Mouse (Mus musculus) spleen, adult 10 weeks (tissue): Measurements from ENCODE around the gene Gtf2ird2. TPM values are rescaled to one million over a fixed set of nuclear protein-coding genes. Genes with fewer than 3 reads are reported as not detected.

Experiments
- polyA plus RNA-seq: library from polyadenylated mRNA; stranded (reverse); fragments of 350-450 nt; fragmentation: Illumina TruSeq; extraction: RNeasy Lipid Tissue Mini Kit (QIAGEN cat#74804); gene quantifications from one replicate; pipeline ENCODE4 v1.2.3, GENCODE M21; 2015; ENCODE audit warnings: low replicate concordance; ENCODE audit not compliant: insufficient read depth

Gtf2ird2 gene
- polyA plus RNA-seq = 8.4 TPM

DNA sequence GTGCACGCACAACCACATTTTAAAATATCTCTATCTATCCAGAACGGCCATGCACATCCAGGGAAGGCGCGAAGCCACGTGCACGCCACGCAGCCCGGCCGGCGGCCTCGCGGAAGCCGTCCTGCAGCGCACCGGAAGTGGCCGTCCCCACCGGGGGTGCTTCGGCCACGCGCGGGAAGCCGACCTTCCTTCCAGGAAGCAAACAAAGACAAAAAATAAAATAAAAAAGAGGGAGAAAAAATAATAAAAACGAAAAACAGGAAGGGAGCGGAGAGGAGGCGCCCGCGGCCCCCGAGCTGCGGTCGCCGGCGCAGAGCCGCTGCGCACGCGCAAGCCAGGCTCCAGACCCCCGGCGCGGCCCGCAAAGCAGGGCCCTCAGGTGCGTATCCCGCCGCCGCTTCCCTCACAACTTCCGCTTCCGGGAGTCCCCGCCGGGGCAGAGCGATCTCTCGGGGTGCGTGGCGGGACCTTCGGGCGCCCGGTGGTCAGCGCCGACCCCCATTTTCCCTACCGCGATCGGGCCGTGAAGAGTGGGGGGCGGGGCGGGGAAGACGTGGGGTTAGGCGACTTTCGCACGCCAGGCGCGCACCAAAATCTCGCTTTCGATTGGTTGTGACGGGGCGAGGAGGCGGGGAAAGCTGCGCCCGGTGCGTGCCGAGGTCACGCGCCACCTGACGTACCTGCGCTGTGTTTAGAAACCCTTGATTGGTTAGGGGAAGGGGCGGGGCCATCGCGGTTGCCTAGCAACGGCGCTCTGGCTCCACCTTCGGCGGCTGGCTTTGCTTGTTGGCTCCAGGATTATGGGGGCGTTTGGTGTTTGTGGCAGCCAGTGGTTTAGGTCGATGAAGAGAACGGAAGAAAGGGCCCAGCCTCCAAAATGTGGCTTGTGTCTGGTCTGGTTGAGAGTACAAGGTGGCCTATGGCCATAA is at the start of gene Gtf2ird2:
Gene Gtf2ird2, plus strand, starts transcription at position 140 of the 929 bp plus-strand sequence.

DNA sequence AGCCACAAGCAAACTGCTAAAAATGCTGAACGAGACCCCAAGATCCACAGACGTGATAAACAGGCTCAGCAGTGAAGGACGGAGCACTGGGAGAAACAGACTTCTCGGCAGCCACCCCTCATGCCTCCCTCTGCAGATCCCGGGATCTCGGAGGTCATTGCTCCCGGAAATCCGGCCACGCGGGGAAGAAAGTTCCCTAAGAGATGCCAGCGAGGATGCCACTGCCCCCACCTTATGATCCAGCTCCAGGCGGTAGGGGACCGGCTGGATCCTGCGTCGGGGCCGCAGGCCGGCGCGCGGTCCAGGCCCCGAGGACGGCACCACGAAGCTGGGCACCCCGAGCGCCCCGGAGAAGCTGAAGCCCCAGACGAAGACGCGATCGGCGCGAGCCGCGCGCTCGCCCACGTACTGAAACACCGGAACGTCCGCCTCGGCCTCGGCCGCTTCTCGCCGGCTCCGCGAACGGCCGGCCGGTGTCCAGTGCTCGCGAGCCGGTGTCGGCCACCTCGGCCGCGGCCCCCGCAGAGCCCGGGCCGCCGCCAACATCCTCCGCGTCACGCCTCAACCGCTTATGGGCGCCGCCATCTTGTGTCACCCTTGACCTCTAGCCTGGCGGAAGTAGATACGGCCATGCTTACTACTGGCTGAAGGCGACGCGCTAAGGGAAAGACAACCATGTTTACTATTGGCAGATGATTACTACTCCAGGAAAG is 7.5 kb upstream of the Gtf2ird2 start, which contains the start of gene Rcc1l:
Gene Rcc1l, minus strand, starts transcription at position 606 of the 713 bp plus-strand sequence.

DNA sequence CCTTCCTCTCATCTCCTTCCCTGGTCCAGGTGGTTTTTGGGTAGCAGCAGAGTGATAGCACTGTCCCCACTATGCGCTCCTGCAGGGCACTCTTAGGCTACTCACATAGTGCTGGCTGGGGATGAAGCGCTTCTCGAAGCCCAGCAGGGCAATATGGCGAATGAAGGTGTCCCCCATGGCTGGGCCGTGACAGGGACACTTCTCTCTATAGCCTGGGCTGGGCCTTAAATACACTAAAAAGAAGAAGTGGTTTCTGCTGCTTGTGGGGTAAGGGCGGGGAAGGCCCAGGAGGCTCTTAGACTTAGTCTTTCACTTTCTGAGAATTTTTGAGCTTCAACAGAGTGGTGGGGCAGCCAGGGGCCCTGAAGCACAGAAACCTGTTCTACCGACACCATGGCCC is 45.6 kb downstream of the Gtf2ird2 start, which contains the start of gene Ncf1:
Gene Ncf1, minus strand, starts transcription at position 235 of the 400 bp plus-strand sequence.

Other genes starting within 250 kb of the Gtf2ird2 start
- gene Castor2, start 84.3 kb upstream of the Gtf2ird2 start, polyA plus RNA-seq = 6.8 TPM
- 6.5 TPM for gene Rcc1l, start 7.2 kb upstream of the Gtf2ird2 start, polyA plus RNA-seq
- 129 TPM for gene Ncf1, start 45.6 kb downstream of the Gtf2ird2 start, polyA plus RNA-seq
- gene Gtf2i, start 130.7 kb downstream of the Gtf2ird2 start, polyA plus RNA-seq = 66.6 TPM